Mouse (Mus musculus) bone marrow macrophage, adult 2 months (primary cell): ENCODE data around the gene Adgre5.

Experiments
- CTCF ChIP-seq: IDR thresholded peaks from 2 replicates; pipeline ENCODE4 v1.5.1; 2012; ENCODE audit warnings: low read depth, mild to moderate bottlenecking, low read length, moderate library complexity
- POLR2A ChIP-seq: IDR thresholded peaks from 2 replicates; pipeline ENCODE4 v1.6.1; 2012; ENCODE audit warnings: mild to moderate bottlenecking, low read depth, low read length, borderline replicate concordance

- TF ChIP-seq CTCF: no peak
- no peak for TF ChIP-seq POLR2A
These were observed 8.1 kb upstream of the Adgre5 start for GRCm38 (mm10) chr8:83749265-83749664.
